8 mouse cellular contexts compared by ENCODE assay signal in genomic region chr7:114562531-114563241, GRCm38 (mm10). TPM values are rescaled to one million over a fixed set of nuclear protein-coding genes. Genes with fewer than 3 reads are reported as not detected.
DNase-seq lines count a peak whose midpoint lies in the region; ATAC-seq and TF ChIP-seq lines count a peak whose summit lies in the region.

Gene Cyp2r1 (minus strand): TSS chr7:114562972.

- ATAC-seq in hindbrain, embryonic 15.5 days (ENCODE audit: low FRiP score, low read depth), result peak; percentile 99

- H3K4me2 ChIP-seq in hindbrain, embryonic 15.5 days, result peak within 1 kb of the TSS; percentile 92

- H3K36me3 ChIP-seq in hindbrain, embryonic 15.5 days, result no peaks in the 10 kb centered on the region

- H3K9ac ChIP-seq in hindbrain, embryonic 15.5 days, result peak within 1 kb of the TSS; percentile 61

- no peaks in the 10 kb centered on the region for H3K9me3 ChIP-seq in hindbrain, embryonic 15.5 days

- no peak for TF ChIP-seq POLR2A in cortical plate, adult 2 months (IDR thresholded peaks at IDR 0.05; ENCODE audit: extremely low read depth, insufficient read depth, low read length)

- H3K4me1 ChIP-seq in cortical plate, adult 2 months (ENCODE audit: control insufficient read depth, insufficient read depth, low read length), result no peaks in the 10 kb centered on the region
- 0 out of 2 replicates have a peak, but pooled peaks cover 6% of the 10 kb centered on the region for H3K4me1 ChIP-seq in hindbrain, embryonic 15.5 days (replicated peaks)

- DNase-seq in ZHBTc4 (ENCODE audit: low read depth, low spot score), result peak; percentile 91
- DNase-seq in gastrocnemius, adult 2 months, result peak; percentile 89
- peak; percentile 70 to 73 for DNase-seq in layer of hippocampus, postnatal 25 days (ENCODE audit: extremely low spot score in 1 of 2, low spot score in 1 of 2)
- peak; percentile 94 for DNase-seq in lung, postnatal 10 days
- DNase-seq in ovary, postnatal 36 days (ENCODE audit: low spot score), result peak; percentile 85
- peak; percentile 85 for DNase-seq in thymus, postnatal 10 days (ENCODE audit: low spot score in 2 of 2)

- H3K27me3 ChIP-seq in hindbrain, embryonic 15.5 days, result no peaks in the 10 kb centered on the region

- no peak for TF ChIP-seq CTCF in cortical plate, adult 2 months (IDR thresholded peaks at IDR 0.05; ENCODE audit: extremely low read depth, insufficient read depth, low read length)
- TF ChIP-seq CTCF in gastrocnemius, adult 2 months (IDR thresholded peaks at IDR 0.05), result peak; percentile 23; the same call in 1 of the 2 replicates

- no peak within 1 kb of the TSS for H3K27ac ChIP-seq in cortical plate, adult 2 months (ENCODE audit: insufficient read depth, low read length)
- H3K27ac ChIP-seq in gastrocnemius, adult 2 months, result peak within 1 kb of the TSS; percentile 69
- peak within 1 kb of the TSS; percentile 87 for H3K27ac ChIP-seq in hindbrain, embryonic 15.5 days (replicated peaks)

- 2% methylated on average over 56 of the region's 56 CpGs for WGBS in hindbrain, embryonic 15.5 days

- intact Hi-C loops in gastrocnemius, adult 2 months (cut with DNase I), result no loop called here

- peak within 1 kb of the TSS; percentile 52 for H3K4me3 ChIP-seq in cortical plate, adult 2 months (ENCODE audit: insufficient read depth, low read length)
- peak within 1 kb of the TSS; percentile 85 for H3K4me3 ChIP-seq in gastrocnemius, adult 2 months
- H3K4me3 ChIP-seq in hindbrain, embryonic 15.5 days, result peak within 1 kb of the TSS; percentile 82

RNA-seq across cellular contexts. Expression of gene Cyp2r1, which starts in this region (rescaled TPM):
- polyA plus RNA-seq in cortical plate, adult 2 months (2012; rRNA removed), result 0.54 and 0.64 TPM in 2 replicates
- total RNA-seq in gastrocnemius, adult 2 months (2021), result under 1 TPM; 0.20 TPM
- 1.3 and 2.0 TPM in 2 replicates for polyA plus RNA-seq in hindbrain, embryonic 15.5 days (2015; fragmentation: Nextera tagmentation; extraction: Ambion mirVana)
- under 1 TPM; 0.62 to 0.87 TPM for total RNA-seq in layer of hippocampus, postnatal 25 days (2021)

Comparison
In these comparisons a context has a peak if more than half of its experiments do, and no peak if none do; other contexts are left out.
1. Peak in DNase-seq, H3K4me3 ChIP-seq and H3K27ac ChIP-seq in gastrocnemius, adult 2 months; RNA of the gene not detected or under 1 TPM.
2. Peak in DNase-seq in layer of hippocampus, postnatal 25 days; RNA of the gene not detected or under 1 TPM.